Mouse (Mus musculus) liver, embryonic 15.5 days (tissue): Measurements from ENCODE around the gene Macrod2. TPM values are rescaled to one million over a fixed set of nuclear protein-coding genes. Genes with fewer than 3 reads are reported as not detected.

ENCODE experiments used
- ATAC-seq: fragments of 200-750 bp; cut with Nextera tagmentation; 2 replicates; pipeline ENCODE4 v1.8.0; 2017; ENCODE audit warnings: moderate number of reproducible peaks, mild to moderate bottlenecking, moderate library complexity; ENCODE audit not compliant: insufficient read depth
- H3K27ac ChIP-seq: fragments of 300-500 bp; sonication (generic); replicated peaks from 2 replicates; pipeline ENCODE4 v1.5.1; 2015; ENCODE audit warnings: mild to moderate bottlenecking, inconsistent platforms
- H3K27me3 ChIP-seq: fragments of 300-500 bp; sonication (generic); 2 replicates; pipeline ENCODE4 v1.6.1; 2015; ENCODE audit warnings: mild to moderate bottlenecking, inconsistent platforms
- H3K36me3 ChIP-seq: fragments of 300-500 bp; sonication (generic); replicated peaks from 2 replicates; pipeline ENCODE4 v1.6.1; 2015; ENCODE audit warnings: moderate library complexity, mild to moderate bottlenecking, inconsistent platforms
- H3K4me1 ChIP-seq: fragments of 300-500 bp; sonication (generic); replicated peaks from 2 replicates; pipeline ENCODE4 v1.6.1; 2015; ENCODE audit warnings: inconsistent platforms
- H3K4me2 ChIP-seq: fragments of 300-500 bp; sonication (generic); 2 replicates; pipeline ENCODE4 v1.6.1; 2015; ENCODE audit warnings: moderate library complexity, mild to moderate bottlenecking, inconsistent platforms
- H3K4me3 ChIP-seq: fragments of 300-500 bp; sonication (generic); replicated peaks from 2 replicates; pipeline ENCODE4 v1.5.1; 2015; ENCODE audit warnings: mild to moderate bottlenecking, inconsistent platforms
- H3K9ac ChIP-seq: fragments of 300-500 bp; sonication (generic); 2 replicates; pipeline ENCODE4 v1.6.1; 2015; ENCODE audit warnings: moderate library complexity, mild to moderate bottlenecking, inconsistent platforms
- H3K9me3 ChIP-seq: fragments of 300-500 bp; sonication (generic); replicated peaks from 2 replicates; pipeline ENCODE4 v1.6.1; 2016; ENCODE audit warnings: inconsistent platforms
- WGBS: fragments of 180-500 bp; shearing (Covaris S2); methylation state at CpG from one replicate; pipeline ENCODE4 v1.1.7; 2015; ENCODE audit warnings: mixed read lengths; ENCODE audit not compliant: insufficient replicate concordance; 5-methylcytosine and 5-hydroxymethylcytosine counted together
- polyA plus RNA-seq: library from polyadenylated mRNA; unstranded; fragments of >200 nt; fragmentation: Nextera tagmentation; extraction: Ambion mirVana; gene quantifications from 2 replicates; pipeline ENCODE4 v1.2.1, GENCODE M21; 2015

Macrod2 gene
- polyA plus RNA-seq, 1 experiment from 2014 or later, result 6.9 TPM

- Histone ChIP-seq H3K27me3 (no peaks in the 10 kb centered on the region), H3K36me3 (no peaks in the 10 kb centered on the region), H3K27ac (no peak overlapping the region), H3K4me3 (no peak overlapping the region), H3K9me3 (no peaks in the 10 kb centered on the region), H3K4me2 (no peak overlapping the region), H3K4me1 (no peaks in the 10 kb centered on the region), H3K9ac (no peak overlapping the region)
- WGBS, result 59% methylated on average over 5 of the region's 5 CpGs
- no peak for ATAC-seq
These were observed 1436.4 kb downstream of the Macrod2 start for GRCm38 (mm10) chr2:141831515-141831914.

- 43% methylated on average over 4 of the region's 4 CpGs for WGBS
- Histone ChIP-seq H3K4me1 (no peaks in the 10 kb centered on the region), H3K27ac (no peak overlapping the region), H3K27me3 (no peaks in the 10 kb centered on the region), H3K4me3 (no peak overlapping the region), H3K9me3 (no peaks in the 10 kb centered on the region), H3K9ac (no peak overlapping the region), H3K4me2 (no peak overlapping the region), H3K36me3 (no peaks in the 10 kb centered on the region)
- no peak for ATAC-seq
These were observed 1439.2 kb downstream of the Macrod2 start for GRCm38 (mm10) chr2:141834156-141834782.

DNA sequence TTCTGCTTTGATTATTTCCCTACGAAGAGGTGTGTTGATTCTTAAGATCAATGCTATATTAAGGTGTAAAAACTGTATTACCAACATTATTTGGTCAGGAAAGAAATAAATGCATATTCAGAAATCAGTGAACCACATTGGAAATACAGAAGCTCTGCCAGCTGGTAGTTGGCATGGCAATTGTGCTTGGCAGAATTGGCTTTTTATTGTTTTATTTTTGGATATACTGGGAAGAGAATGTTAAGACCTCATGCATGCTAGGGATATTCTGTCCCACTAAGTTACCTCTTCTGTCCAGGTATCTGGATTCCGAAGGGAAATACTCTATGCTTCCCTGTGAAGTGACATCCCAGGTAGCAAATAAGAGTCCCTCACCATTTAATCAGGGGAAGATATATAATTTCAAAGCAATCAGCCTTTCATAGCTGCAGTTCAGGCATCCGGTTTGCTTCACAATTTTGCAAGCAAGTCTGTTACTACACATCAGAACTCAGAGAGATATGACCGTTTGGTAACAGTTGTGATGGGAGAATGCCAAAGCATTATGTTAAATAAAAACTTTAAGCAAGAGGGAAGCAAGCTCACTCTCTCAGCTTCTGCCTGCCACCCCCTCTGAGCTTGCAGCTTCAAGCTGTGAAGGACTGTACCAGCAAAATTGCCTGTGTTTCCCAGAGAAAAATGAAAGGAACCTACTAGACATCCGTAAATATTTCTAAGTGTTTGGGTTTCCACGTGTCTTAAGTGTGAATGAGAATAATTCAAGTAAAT is 1449.5 kb downstream of the Macrod2 start:
- no peak for ATAC-seq
- Histone ChIP-seq H3K4me1 (no peaks in the 10 kb centered on the region), H3K4me3 (no peak overlapping the region), H3K4me2 (no peak overlapping the region), H3K27ac (no peak overlapping the region), H3K9ac (no peak overlapping the region), H3K27me3 (no peaks in the 10 kb centered on the region), H3K9me3 (no peaks in the 10 kb centered on the region), H3K36me3 (no peaks in the 10 kb centered on the region)
- 53% methylated on average over 6 of the region's 6 CpGs for WGBS

- Histone ChIP-seq H3K9ac (no peak overlapping the region), H3K9me3 (no peaks in the 10 kb centered on the region), H3K4me1 (no peaks in the 10 kb centered on the region), H3K27ac (no peak overlapping the region), H3K36me3 (no peaks in the 10 kb centered on the region), H3K27me3 (no peaks in the 10 kb centered on the region), H3K4me2 (no peak overlapping the region), H3K4me3 (no peak overlapping the region)
- WGBS, result 64% methylated on average over 2 of the region's 2 CpGs
- no peak for ATAC-seq
These were observed 1464.1 kb downstream of the Macrod2 start for GRCm38 (mm10) chr2:141859220-141859619.

DNA sequence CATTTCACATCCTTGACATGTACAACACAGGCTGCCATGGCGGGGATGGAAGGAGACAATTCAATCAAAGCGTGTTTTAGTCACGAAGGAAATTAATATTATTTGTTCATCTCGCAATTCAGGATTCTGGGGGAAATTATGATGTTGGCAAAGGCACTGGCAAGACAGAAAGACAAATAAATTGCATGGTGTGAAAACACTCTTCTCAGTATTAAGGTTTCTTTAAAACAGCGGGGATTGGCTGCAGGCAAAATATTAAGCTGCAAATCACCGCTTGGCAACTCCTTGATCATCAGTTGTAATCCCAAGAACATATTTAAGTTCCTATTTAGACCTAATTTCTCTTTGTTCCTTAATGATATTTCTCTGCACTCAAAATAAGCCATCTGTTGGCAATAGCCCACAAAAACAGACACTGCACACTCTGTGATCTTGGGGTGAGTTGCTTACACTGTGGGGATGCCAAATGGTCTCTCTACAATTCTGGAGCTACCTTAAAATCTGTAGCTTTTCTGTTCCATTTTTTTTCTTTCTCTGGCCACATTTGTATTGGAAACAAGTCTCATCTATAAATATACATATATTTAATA is 1466.7 kb downstream of the Macrod2 start:
- Histone ChIP-seq H3K9me3 (no peaks in the 10 kb centered on the region), H3K4me1 (no peaks in the 10 kb centered on the region), H3K27me3 (no peaks in the 10 kb centered on the region), H3K36me3 (no peaks in the 10 kb centered on the region), H3K4me2 (no peak overlapping the region), H3K4me3 (no peak overlapping the region), H3K27ac (no peak overlapping the region), H3K9ac (no peak overlapping the region)
- no peak for ATAC-seq
- WGBS, result 76% methylated on average over 6 of the region's 6 CpGs

GRCm38 (mm10) chr2:141862531-141863265 is 1467.6 kb downstream of the Macrod2 start:
- H3K4me1 ChIP-seq, result no peaks in the 10 kb centered on the region
- no peaks in the 10 kb centered on the region for H3K36me3 ChIP-seq
- no peak overlapping the region for H3K9ac ChIP-seq
- H3K27me3 ChIP-seq, result no peaks in the 10 kb centered on the region
- no peak overlapping the region for H3K4me3 ChIP-seq
- H3K27ac ChIP-seq, result no peak overlapping the region
- no peak for ATAC-seq
- WGBS, result 52% methylated on average over 9 of the region's 9 CpGs
- no peaks in the 10 kb centered on the region for H3K9me3 ChIP-seq
- H3K4me2 ChIP-seq, result no peak overlapping the region

- no peaks in the 10 kb centered on the region for H3K36me3 ChIP-seq
- no peaks in the 10 kb centered on the region for H3K4me1 ChIP-seq
- no peak overlapping the region for H3K9ac ChIP-seq
- H3K4me3 ChIP-seq, result no peak overlapping the region
- H3K27ac ChIP-seq, result no peak overlapping the region
- ATAC-seq, result no peak
- H3K9me3 ChIP-seq, result no peaks in the 10 kb centered on the region
- no peak overlapping the region for H3K4me2 ChIP-seq
- no peaks in the 10 kb centered on the region for H3K27me3 ChIP-seq
- WGBS, result 51% methylated on average over 2 of the region's 2 CpGs
These were observed 1468.6 kb downstream of the Macrod2 start for GRCm38 (mm10) chr2:141863628-141864165.

DNA sequence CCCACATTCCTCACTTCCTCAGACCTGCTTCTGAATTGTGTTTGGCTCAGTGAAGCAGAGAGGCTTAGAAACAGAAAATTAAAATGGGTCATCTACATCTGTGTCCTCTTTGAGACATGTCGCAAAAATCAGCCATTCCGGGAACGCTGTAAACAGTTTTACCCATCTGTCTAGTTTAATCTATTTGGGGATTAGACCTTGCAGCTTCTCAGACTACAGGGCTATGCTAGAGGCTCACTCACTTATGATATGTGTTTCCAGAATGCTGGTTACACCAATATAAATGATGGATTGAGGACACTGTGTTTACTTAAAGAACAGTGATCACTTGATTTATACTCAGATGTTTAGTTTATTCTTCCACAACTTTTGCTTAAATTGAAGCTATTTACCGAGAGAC is 1475.8 kb downstream of the Macrod2 start:
- H3K27ac ChIP-seq, result no peak overlapping the region
- H3K27me3 ChIP-seq, result no peaks in the 10 kb centered on the region
- no peaks in the 10 kb centered on the region for H3K4me1 ChIP-seq
- ATAC-seq, result no peak
- no peak overlapping the region for H3K4me3 ChIP-seq
- H3K9me3 ChIP-seq, result no peaks in the 10 kb centered on the region
- H3K9ac ChIP-seq, result no peak overlapping the region
- no peak overlapping the region for H3K4me2 ChIP-seq
- 61% methylated on average over 4 of the region's 4 CpGs for WGBS
- no peaks in the 10 kb centered on the region for H3K36me3 ChIP-seq

DNA sequence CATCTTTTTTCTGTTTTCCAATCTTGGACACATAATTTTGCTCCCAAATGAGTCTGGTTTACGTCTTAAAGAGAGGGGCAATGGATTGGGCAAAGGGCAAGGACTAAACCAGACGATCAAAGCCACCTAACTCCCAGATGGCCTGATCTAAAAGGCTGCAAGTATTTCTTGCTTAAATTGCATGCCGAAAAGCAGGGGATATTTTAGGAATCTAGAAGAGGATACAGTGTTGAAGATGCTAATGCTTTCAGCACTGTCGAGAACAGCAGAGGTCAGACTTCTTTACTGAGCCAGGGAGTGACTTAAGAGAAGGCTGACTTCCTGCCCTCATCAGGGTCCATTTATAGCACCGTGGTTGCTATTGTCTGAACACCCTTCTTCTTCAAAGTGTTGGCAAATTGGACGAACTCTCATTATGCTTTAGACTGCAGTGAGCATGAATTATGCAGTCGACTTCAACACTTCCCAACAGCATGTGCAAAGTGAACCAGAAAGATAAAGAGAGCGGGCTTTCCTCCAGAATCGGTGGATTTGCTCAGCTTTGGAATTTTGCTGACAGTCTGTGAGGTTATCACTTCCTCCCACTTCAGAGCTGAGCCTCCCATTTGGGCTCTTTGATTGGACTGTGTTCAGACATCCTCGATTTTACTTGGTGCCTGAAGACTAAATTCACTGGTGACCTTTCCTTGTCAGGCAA is 1481.2 kb downstream of the Macrod2 start:
- WGBS, result 41% methylated on average over 10 of the region's 10 CpGs
- no peak for ATAC-seq
- no peaks in the 10 kb centered on the region for H3K36me3 ChIP-seq
- no peak overlapping the region for H3K4me3 ChIP-seq
- H3K4me2 ChIP-seq, result no peak overlapping the region
- no peaks in the 10 kb centered on the region for H3K9me3 ChIP-seq
- H3K27me3 ChIP-seq, result no peaks in the 10 kb centered on the region
- H3K9ac ChIP-seq, result no peak overlapping the region
- no peaks in the 10 kb centered on the region for H3K4me1 ChIP-seq
- H3K27ac ChIP-seq, result no peak overlapping the region

- Histone ChIP-seq H3K4me2 (no peak overlapping the region), H3K9ac (no peak overlapping the region), H3K9me3 (no peaks in the 10 kb centered on the region), H3K36me3 (no peaks in the 10 kb centered on the region), H3K4me3 (no peak overlapping the region), H3K4me1 (no peaks in the 10 kb centered on the region), H3K27ac (no peak overlapping the region), H3K27me3 (no peaks in the 10 kb centered on the region)
- no peak for ATAC-seq
- WGBS, result 64% methylated on average over 2 of the region's 2 CpGs
These were observed 1481.8 kb downstream of the Macrod2 start for GRCm38 (mm10) chr2:141876958-141877357.
